Mouse (Mus musculus): ENCODE results near the gene Plscr3.

Gene Plscr3

GRCm38 (mm10) chr11:69891482-69891881, 45.3 kb downstream of the Plscr3 start:
- DNase-seq (ENCODE audit: low spot score in 2 of 2) = no peak

- no peak for DNase-seq (ENCODE audit: low spot score in 2 of 2)
These were observed 48.5 kb downstream of the Plscr3 start for GRCm38 (mm10) chr11:69894671-69895070.

- no peak for DNase-seq (ENCODE audit: low spot score in 2 of 2)
These were observed 49.1 kb downstream of the Plscr3 start, which contains the start of gene Acap1 for GRCm38 (mm10) chr11:69895291-69895690. Gene Acap1, minus strand, starts transcription at chr11:69895539.

- no peak for DNase-seq (ENCODE audit: low spot score in 2 of 2)
These were observed 53.7 kb downstream of the Plscr3 start for GRCm38 (mm10) chr11:69899870-69900269.

- DNase-seq (ENCODE audit: low spot score in 2 of 2) = peak; percentile 69 to 76
These were observed 54.6 kb downstream of the Plscr3 start, which contains the start of the genes 2810408A11Rik and Neurl4 for GRCm38 (mm10) chr11:69900471-69901405. Gene 2810408A11Rik, minus strand, starts transcription at chr11:69900987. Gene Neurl4, plus strand, starts transcription at chr11:69901072.

- peak; percentile 94 for DNase-seq (ENCODE audit: low spot score in 2 of 2)
These were observed 55.2 kb downstream of the Plscr3 start for GRCm38 (mm10) chr11:69901406-69901846.
